Comparison of ENCODE assay signal across 14 mouse cellular contexts in the genomic region with DNA sequence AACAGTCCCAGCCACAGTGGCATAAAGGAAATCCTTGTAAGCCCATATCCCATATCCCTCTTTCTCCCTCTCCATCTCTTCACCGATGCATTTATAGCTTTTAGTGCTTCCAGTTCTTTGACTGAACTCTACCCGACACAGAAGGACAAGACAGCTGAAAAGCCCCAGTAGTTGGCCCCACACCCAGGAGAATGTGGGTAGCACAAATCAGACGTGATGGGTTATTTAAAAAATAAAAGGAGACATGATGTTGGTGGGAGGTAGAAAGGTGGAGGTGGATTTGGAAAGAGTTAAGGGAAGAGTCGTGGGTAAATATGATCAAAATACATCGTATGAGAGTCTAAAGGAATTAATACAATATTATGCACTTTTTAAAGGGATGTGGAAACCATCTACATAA. TPM values are rescaled to one million over a fixed set of nuclear protein-coding genes. Genes with fewer than 3 reads are reported as not detected.
"Had no signal": no experiment of that assay in that cellular context is flagged by ENCODE, and none has a peak within 500 bp of the region (broad histone marks: within the 10 kb centered on the region; RNA-seq: fewer than 3 reads in every experiment).

No protein-coding gene starts in this region.

- DNase-seq: gastrocnemius, adult 2 months; gastrocnemius, postnatal 10 days; gastrocnemius, postnatal 25 days; heart, adult 18-20 months; heart, postnatal 10 days; heart, postnatal 4 days; kidney, adult 18-20 months; kidney, adult 8-10 months; kidney, postnatal 10 days; kidney, postnatal 25 days; kidney, postnatal 4 days; liver; liver, embryonic 13.5 days; liver, postnatal 0 days had no signal

RNA-seq across cellular contexts. Expression of gene Trim9, which starts 40.4 kb away (rescaled TPM):
- total RNA-seq: heart, adult 18-20 months had no signal
